Mouse (Mus musculus) CH12.LX (cell line): Measurements from ENCODE around the gene Mipep. TPM values are rescaled to one million over a fixed set of nuclear protein-coding genes. Genes with fewer than 3 reads are reported as not detected.

ENCODE experiments used
- DNase-seq: peaks from one replicate; pipeline ENCODE4 v3.0.0-alpha.2; 2013; ENCODE audit errors: extremely low read depth
- H3K27ac ChIP-seq: 2 replicates; pipeline ENCODE4 v1.5.1; 2012; ENCODE audit warnings: low read depth, mild to moderate bottlenecking, control low read depth, moderate library complexity; ENCODE audit not compliant: insufficient read depth
- H3K27me3 ChIP-seq: replicated peaks from 2 replicates; pipeline ENCODE3; 2012; ENCODE audit warnings: inconsistent platforms
- H3K36me3 ChIP-seq, 2 experiments: replicated peaks in 1 of 2; 2 replicates each; pipeline versions ENCODE3 to v1.6.1; 2012; ENCODE audit warnings: inconsistent platforms in 1 of 2, low read length in 1 of 2, mild to moderate bottlenecking in 1 of 2, mixed read lengths in 1 of 2, moderate library complexity in 1 of 2; ENCODE audit not compliant: control insufficient read depth in 1 of 2, insufficient read depth in 1 of 2
- H3K4me1 ChIP-seq, 2 experiments: 2 replicates each; pipeline ENCODE4 v1.6.1; 2012; ENCODE audit warnings: inconsistent platforms in 1 of 2, moderate library complexity in 1 of 2; ENCODE audit not compliant: insufficient read depth in 2 of 2, control insufficient read depth in 1 of 2
- H3K4me2 ChIP-seq: 2 replicates; pipeline ENCODE4 v1.6.1; 2012; ENCODE audit warnings: low read depth, mild to moderate bottlenecking, control low read depth; ENCODE audit not compliant: poor library complexity, insufficient read depth, severe bottlenecking
- H3K4me3 ChIP-seq, 3 experiments: fragments of 150-350 bp in 1 of 3; sonication (generic) in 1 of 3; replicated peaks in 1 of 3; 2 replicates each; pipeline versions ENCODE3 to v1.5.1; 2011 to 2012; ENCODE audit warnings: low read depth in 2 of 3, low read length in 2 of 3, mild to moderate bottlenecking in 2 of 3, moderate library complexity in 2 of 3, control low read depth in 1 of 3, improper control_type of control experiment in 1 of 3, inconsistent platforms in 1 of 3, mixed read lengths in 1 of 3; ENCODE audit not compliant: poor library complexity in 1 of 3
- H3K79me2 ChIP-seq: replicated peaks from 2 replicates; pipeline ENCODE4 v1.6.1; 2012; ENCODE audit warnings: mild to moderate bottlenecking, moderate library complexity; ENCODE audit not compliant: control insufficient read depth, poor library complexity, insufficient read depth, severe bottlenecking; ENCODE audit errors: extremely low read depth
- H3K9ac ChIP-seq: 2 replicates; pipeline ENCODE4 v1.6.1; 2012; ENCODE audit warnings: low read depth, mild to moderate bottlenecking, control low read depth, moderate library complexity; ENCODE audit not compliant: insufficient read depth
- H3K9me3 ChIP-seq: replicated peaks from 2 replicates; pipeline ENCODE3; 2012; ENCODE audit warnings: low read length, inconsistent platforms, mixed read lengths
- BHLHE40 ChIP-seq: IDR thresholded peaks from 2 replicates; pipeline ENCODE4 v1.6.1; 2011; ENCODE audit warnings: mild to moderate bottlenecking, low read depth, low read length, improper control_type of control experiment
- CHD2 ChIP-seq: IDR thresholded peaks from 2 replicates; pipeline ENCODE4 v1.6.1; 2011; ENCODE audit warnings: low read length, improper control_type of control experiment
- CTCF ChIP-seq, 2 experiments: IDR thresholded peaks in 1 of 2; conservative IDR thresholded peaks in 1 of 2; 2 replicates each; pipeline ENCODE4 v1.5.1; 2011 to 2012; ENCODE audit warnings: low read depth in 2 of 2, low read length in 2 of 2, improper control_type of control experiment in 1 of 2, inconsistent platforms in 1 of 2, mild to moderate bottlenecking in 1 of 2, moderate library complexity in 1 of 2
- E2F4 ChIP-seq: IDR thresholded peaks from 2 replicates; pipeline ENCODE4 v1.6.1; 2011; ENCODE audit warnings: low read depth, low read length, improper control_type of control experiment; ENCODE audit not compliant: insufficient replicate concordance
- ELF1 ChIP-seq: IDR thresholded peaks from 2 replicates; pipeline ENCODE4 v1.6.1; 2014; ENCODE audit warnings: low read depth, mild to moderate bottlenecking, inconsistent platforms, low read length, improper control_type of control experiment
- EP300 ChIP-seq: IDR thresholded peaks from 2 replicates; pipeline ENCODE4 v1.6.1; 2011; ENCODE audit warnings: low read length, improper control_type of control experiment
- ETS1 ChIP-seq: conservative IDR thresholded peaks from 2 replicates; pipeline ENCODE4 v1.6.1; 2012; ENCODE audit warnings: low read depth, mild to moderate bottlenecking, inconsistent platforms, low read length, improper control_type of control experiment, moderate library complexity
- KAT2A ChIP-seq: IDR thresholded peaks from 2 replicates; pipeline ENCODE4 v1.6.1; 2012; ENCODE audit warnings: low read length, improper control_type of control experiment, inconsistent platforms; ENCODE audit not compliant: insufficient replicate concordance
- MAX ChIP-seq: IDR thresholded peaks from 2 replicates; pipeline ENCODE4 v1.6.1; 2011; ENCODE audit warnings: low read length, improper control_type of control experiment
- MEF2A ChIP-seq: IDR thresholded peaks from 2 replicates; pipeline ENCODE4 v1.6.1; 2014; ENCODE audit warnings: low read depth, mild to moderate bottlenecking, inconsistent platforms, low read length, improper control_type of control experiment, borderline replicate concordance
- MXI1 ChIP-seq: IDR thresholded peaks from 2 replicates; pipeline ENCODE4 v1.6.1; 2011; ENCODE audit warnings: mild to moderate bottlenecking, low read depth, low read length, improper control_type of control experiment
- PAX5 ChIP-seq: IDR thresholded peaks from 2 replicates; pipeline ENCODE4 v1.6.1; 2012; ENCODE audit warnings: low read length, inconsistent platforms, mixed read lengths
- POLR2A ChIP-seq: IDR thresholded peaks from 2 replicates; pipeline ENCODE4 v1.6.1; 2011; ENCODE audit warnings: low read depth, mild to moderate bottlenecking, improper control_type of control experiment, low read length
- POLR2AphosphoS2 ChIP-seq: IDR thresholded peaks from 2 replicates; pipeline ENCODE4 v1.6.1; 2011; ENCODE audit warnings: low read depth, low read length, improper control_type of control experiment
- SIN3A ChIP-seq: IDR thresholded peaks from 2 replicates; pipeline ENCODE4 v1.6.1; 2012; ENCODE audit warnings: low read length, improper control_type of control experiment, inconsistent platforms
- TCF12 ChIP-seq: IDR thresholded peaks from 2 replicates; pipeline ENCODE4 v1.6.1; 2014; ENCODE audit warnings: low read depth, mild to moderate bottlenecking, inconsistent platforms, low read length, improper control_type of control experiment
- UBTF ChIP-seq: IDR thresholded peaks from 2 replicates; pipeline ENCODE4 v1.6.1; 2012; ENCODE audit warnings: low read depth, mild to moderate bottlenecking, inconsistent platforms, low read length, improper control_type of control experiment, moderate library complexity
- USF1 ChIP-seq: IDR thresholded peaks from 2 replicates; pipeline ENCODE4 v1.6.1; 2014; ENCODE audit warnings: low read depth, mild to moderate bottlenecking, inconsistent platforms, low read length, improper control_type of control experiment
- ZMIZ1 ChIP-seq: IDR thresholded peaks from 2 replicates; pipeline ENCODE4 v1.6.1; 2012; ENCODE audit warnings: low read depth, mild to moderate bottlenecking, inconsistent platforms, low read length, improper control_type of control experiment
- ZNF384 ChIP-seq: IDR thresholded peaks from 2 replicates; pipeline ENCODE4 v1.6.1; 2012; ENCODE audit warnings: low read depth, low read length, improper control_type of control experiment, inconsistent platforms
- dilution Hi-C: fragments of 300-500 bp; cut with MboI; formaldehyde crosslinking; loops from 2 replicates; pipeline ENCODE4 v1.14.3; 2020; ENCODE audit warnings: low sequenced_read_pairs; ENCODE audit not compliant: extremely low pct_unique_long_range_greater_than_20kb, extremely low pct_ligation_motif_present
- in situ Hi-C: fragments of 300-500 bp; cut with MboI; formaldehyde crosslinking; loops from 3 replicates; pipeline ENCODE4 v1.14.3; 2019; ENCODE audit warnings: low sequenced_read_pairs, low pct_ligation_motif_present, low pct_unique_long_range_greater_than_20kb, mixed read lengths
- polyA plus RNA-seq: library from polyadenylated mRNA; unstranded; fragments of >175 nt; gene quantifications from 2 replicates; pipeline ENCODE4 v1.2.1, GENCODE M21; 2012; ENCODE audit warnings: low read depth; ENCODE audit not compliant: insufficient read length
- total RNA-seq, 2 experiments: library from RNA; depleted of rRNA; stranded (reverse); fragments of 300-350 nt in 1 of 2; fragments of >200 nt in 1 of 2; gene quantifications; 2 replicates each; pipeline ENCODE4 v1.2.3; 2012 to 2014

The Mipep gene
- total and polyA plus RNA-seq, 3 experiments, result 33.1 to 37.2 (median 36.6) TPM

- TF ChIP-seq ETS1 (no peak), POLR2A (no peak), MEF2A (no peak)
- TF ChIP-seq, all 38 proteins: peak for 0
These were observed 120.1 kb downstream of the Mipep start (continued) for GRCm38 (mm10) chr14:60904501-60904900.

GRCm38 (mm10) chr14:60906421-60907374 lies 122.3 kb downstream of the Mipep start:
- Histone ChIP-seq H3K27me3 (no peaks in the 10 kb centered on the region), H3K9me3 (no peaks in the 10 kb centered on the region), H3K4me1 (peaks cover 9 to 39% of the 10 kb centered on the region in 2 experiments), H3K36me3 (peaks cover 11 to 54% of the 10 kb centered on the region in 2 experiments), H3K4me2 (no peak overlapping the region), H3K27ac (no peak overlapping the region), H3K9ac (no peak overlapping the region), H3K79me2 (no peaks in the 10 kb centered on the region), H3K4me3 (no peak overlapping the region)
- in situ Hi-C loops, result no loop called here
- TF ChIP-seq SIN3A, result no peak
- TF ChIP-seq ELF1, result no peak
- no peak for TF ChIP-seq PAX5
- TF ChIP-seq TCF12, result no peak
- TF ChIP-seq ZMIZ1, result no peak
- TF ChIP-seq POLR2AphosphoS2, result no peak
- TF ChIP-seq UBTF, result no peak
- no peak for TF ChIP-seq ZNF384
- TF ChIP-seq KAT2A, result no peak
- no peak for TF ChIP-seq E2F4
- TF ChIP-seq CTCF (conservative IDR thresholded peaks at IDR 0.05 in 1 of 2, IDR thresholded peaks at IDR 0.05 in 1 of 2; ENCODE audit: low read depth in 2 of 2, low read length in 2 of 2), result no peak
- no peak for TF ChIP-seq MEF2A
- TF ChIP-seq USF1, result no peak
- no peak for TF ChIP-seq CHD2
- TF ChIP-seq MAX, result no peak
- TF ChIP-seq BHLHE40, result no peak
- no peak for TF ChIP-seq EP300
- TF ChIP-seq MXI1, result no peak
- DNase-seq, result no peak
- dilution Hi-C loops, result no loop called here
